Mouse (Mus musculus): ENCODE measurements around the gene Sult2a5.

Sult2a5 gene

GRCm38 (mm10) chr7:13623667-13624066 is at the start of gene Sult2a5:
Gene Sult2a5, plus strand, starts transcription at chr7:13623967.
- no peak for DNase-seq (ENCODE audit: low read depth, low spot score)
